Mouse (Mus musculus) spleen, postnatal 14 days (tissue): ENCODE measurements around the gene Prr11.

Source experiments
- DNase-seq, 2 experiments: peaks; one replicate each; pipeline ENCODE4 v3.0.0; 2021 to 2022; ENCODE audit warnings: low spot score in 2 of 2

Gene Prr11

DNA sequence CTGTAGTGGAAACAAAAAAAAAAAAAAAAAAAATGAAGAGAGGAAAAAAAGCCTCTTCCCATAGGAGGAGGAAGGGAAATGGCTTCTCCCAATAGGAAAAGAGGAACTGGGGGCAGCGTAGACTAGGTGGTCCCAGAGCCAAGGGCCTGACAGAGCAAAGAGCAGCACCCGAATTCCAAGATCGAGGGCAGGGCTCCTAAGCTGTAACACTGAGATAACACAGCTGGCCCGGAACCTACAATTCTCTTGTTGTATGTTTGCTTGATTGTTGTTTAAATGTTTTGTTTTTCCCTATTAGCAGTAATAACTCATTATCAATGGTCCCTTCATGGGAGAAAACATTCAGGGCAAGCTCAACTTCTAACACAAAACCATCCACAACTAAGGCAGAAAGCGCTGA, 61.5 kb downstream of the Prr11 start:
- no peak for DNase-seq

- no peak for DNase-seq
Observed at GRCm38 (mm10) chr11:87043052-87043451, 65.5 kb downstream of the Prr11 start.

DNA sequence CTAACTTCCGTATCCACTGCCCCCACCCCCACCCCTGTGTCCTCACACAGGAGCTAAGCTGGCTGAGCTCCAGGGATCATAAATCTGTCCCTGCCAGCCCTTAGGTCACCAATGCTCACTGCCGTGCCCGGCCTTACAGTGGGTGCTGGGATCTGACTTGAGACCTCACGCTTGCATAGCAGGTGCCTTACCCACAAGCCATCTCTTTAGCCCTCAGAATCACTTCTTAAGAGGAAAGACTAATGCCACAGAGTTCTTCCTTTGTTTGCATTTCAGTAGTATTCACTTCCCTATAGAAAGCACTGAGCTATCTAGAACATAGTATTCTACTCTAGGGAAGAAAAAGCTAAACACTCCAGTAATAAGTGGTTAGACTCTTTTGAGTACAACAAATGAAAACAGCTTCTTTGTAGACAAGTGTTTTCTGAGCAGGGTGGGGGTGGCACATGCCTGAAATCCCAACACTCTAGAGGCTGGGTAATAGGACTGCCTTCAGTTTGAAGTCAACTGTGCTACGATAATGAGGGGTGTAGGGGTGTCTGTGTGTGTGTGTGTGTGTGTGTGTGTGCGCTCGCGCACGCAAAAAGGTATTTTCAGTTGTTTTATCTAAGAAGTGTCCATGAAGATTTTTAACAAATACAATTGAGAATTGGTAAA, 69.1 kb downstream of the Prr11 start:
- no peak for DNase-seq
